ENCODE assay signal across 9 mouse cellular contexts in genomic region chr6:134639210-134639609, GRCm38 (mm10). TPM values are rescaled to one million over a fixed set of nuclear protein-coding genes. Genes with fewer than 3 reads are reported as not detected.
DNase-seq lines count a peak whose midpoint lies in the region; ATAC-seq lines count a peak whose summit lies in the region.
"Had no signal": no experiment of that assay in that cellular context is flagged by ENCODE, and none has a peak within 500 bp of the region (broad histone marks: within the 10 kb centered on the region; RNA-seq: fewer than 3 reads in every experiment).

Borcs5 (plus strand) TSS chr6:134639510.

- H3K4me3 ChIP-seq in kidney, embryonic 16.5 days (ENCODE audit: low read length), result no peak within 1 kb of the TSS
- no peak within 1 kb of the TSS for H3K4me3 ChIP-seq in heart, embryonic 12.5 days
- no peak within 1 kb of the TSS for H3K4me3 ChIP-seq in stomach, embryonic 16.5 days (replicated peaks; ENCODE audit: low read length)

- H3K27ac ChIP-seq in kidney, embryonic 16.5 days (ENCODE audit: low read length), result no peak within 1 kb of the TSS
- H3K27ac ChIP-seq in heart, embryonic 12.5 days (ENCODE audit: poor library complexity, severe bottlenecking), result no peak within 1 kb of the TSS
- no peak within 1 kb of the TSS for H3K27ac ChIP-seq in stomach, embryonic 16.5 days (ENCODE audit: low read length)

- ATAC-seq in kidney, embryonic 16.5 days (ENCODE audit: low FRiP score, low TSS enrichment), result no peak
- ATAC-seq in heart, embryonic 12.5 days (ENCODE audit: insufficient number of reproducible peaks, low FRiP score), result no peak
- ATAC-seq in stomach, embryonic 16.5 days (ENCODE audit: insufficient read depth, low FRiP score), result no peak
- ATAC-seq in megakaryocyte progenitor cell, adult 5-6 weeks (replicated peaks; ENCODE audit: poor library complexity), result no peak

- intact Hi-C loops in left cerebral cortex, postnatal 25 days (cut with DNase I), result no loop called here

- no peaks in the 10 kb centered on the region for H3K36me3 ChIP-seq in kidney, embryonic 16.5 days (ENCODE audit: insufficient read depth, low read length)
- H3K36me3 ChIP-seq in heart, embryonic 12.5 days, result no peaks in the 10 kb centered on the region
- no peaks in the 10 kb centered on the region for H3K36me3 ChIP-seq in stomach, embryonic 16.5 days (ENCODE audit: control insufficient read depth, insufficient read depth, low read length)

- peaks cover 7% of the 10 kb centered on the region for H3K4me1 ChIP-seq in kidney, embryonic 16.5 days (ENCODE audit: insufficient read depth, low read length)
- no peaks in the 10 kb centered on the region for H3K4me1 ChIP-seq in heart, embryonic 12.5 days (replicated peaks)
- H3K4me1 ChIP-seq in stomach, embryonic 16.5 days (ENCODE audit: control insufficient read depth, insufficient read depth, low read length), result 0 out of 2 replicates have a peak, but pooled peaks cover 4% of the 10 kb centered on the region

- no peaks in the 10 kb centered on the region for H3K27me3 ChIP-seq in kidney, embryonic 16.5 days (ENCODE audit: insufficient read depth, low read length)
- H3K27me3 ChIP-seq in heart, embryonic 12.5 days (replicated peaks), result no peaks in the 10 kb centered on the region
- H3K27me3 ChIP-seq in stomach, embryonic 16.5 days (ENCODE audit: control insufficient read depth, insufficient read depth, low read length), result no peaks in the 10 kb centered on the region

- WGBS in kidney, embryonic 16.5 days, result 83% methylated on average over 3 of the region's 3 CpGs
- 86% methylated on average over 3 of the region's 3 CpGs for WGBS in heart, embryonic 12.5 days
- 89% methylated on average over 3 of the region's 3 CpGs for WGBS in stomach, embryonic 16.5 days

- H3K9ac ChIP-seq in kidney, embryonic 16.5 days (replicated peaks; ENCODE audit: low read length), result no peak within 1 kb of the TSS
- H3K9ac ChIP-seq in heart, embryonic 12.5 days, result no peak within 1 kb of the TSS
- no peak within 1 kb of the TSS for H3K9ac ChIP-seq in stomach, embryonic 16.5 days (ENCODE audit: low read length)

- H3K4me2 ChIP-seq in kidney, embryonic 16.5 days (replicated peaks; ENCODE audit: low read depth, low read length), result no peak within 1 kb of the TSS
- no peak within 1 kb of the TSS for H3K4me2 ChIP-seq in heart, embryonic 12.5 days
- no peak within 1 kb of the TSS for H3K4me2 ChIP-seq in stomach, embryonic 16.5 days (ENCODE audit: low read depth, low read length)

- H3K9me3 ChIP-seq in kidney, embryonic 16.5 days (ENCODE audit: low read length), result no peaks in the 10 kb centered on the region
- no peaks in the 10 kb centered on the region for H3K9me3 ChIP-seq in heart, embryonic 12.5 days (replicated peaks)
- H3K9me3 ChIP-seq in stomach, embryonic 16.5 days (replicated peaks; ENCODE audit: control insufficient read depth, low read length), result 0 out of 2 replicates have a peak, but pooled peaks cover 3% of the 10 kb centered on the region
- H3K9me3 ChIP-seq: G1E had no signal

- no peak for DNase-seq in kidney, adult 8-10 months
- DNase-seq in adrenal gland, postnatal 36 days, result no peak
- DNase-seq in left cerebral cortex, postnatal 25 days (ENCODE audit: low spot score in 2 of 2), result no peak
- DNase-seq in kidney, adult 11 months, result no peak

RNA-seq across cellular contexts. Expression of gene Borcs5, which starts in this region (rescaled TPM):
- polyA plus RNA-seq in kidney, embryonic 16.5 days (2015; fragmentation: Nextera tagmentation; extraction: Ambion mirVana), result 16.2 and 18.5 TPM in 2 replicates
- 10 to 100 TPM; 13.7 to 15.4 TPM for total RNA-seq in adrenal gland, postnatal 36 days (2021)
- 14.7 and 14.8 TPM in 2 replicates for polyA plus RNA-seq in heart, embryonic 12.5 days (2016; fragmentation: Nextera tagmentation; extraction: Ambion mirVana)
- total RNA-seq in left cerebral cortex, postnatal 25 days (2021), result 10 to 100 TPM; 32.1 to 36.1 TPM
- polyA plus RNA-seq in stomach, embryonic 16.5 days (2015; fragmentation: Nextera tagmentation; extraction: Ambion mirVana), result 16.5 and 17.7 TPM in 2 replicates
- total RNA-seq in megakaryocyte progenitor cell, adult 5-6 weeks (2015), result 11.5 and 12.8 TPM in 2 replicates
- total RNA-seq in megakaryocyte progenitor cell, adult 5-6 weeks (2017), result 8.3 and 8.7 TPM in 2 replicates
